Mouse (Mus musculus) central nervous system, embryonic 11.5 days (tissue): ENCODE results near the gene Ubxn7. TPM values are rescaled to one million over a fixed set of nuclear protein-coding genes. Genes with fewer than 3 reads are reported as not detected.

ENCODE experiments used
- polyA plus RNA-seq: library from polyadenylated mRNA; depleted of rRNA; stranded (reverse); fragments of >200 nt; gene quantifications from 2 replicates; pipeline ENCODE4 v1.2.3, GENCODE M21; 2012; rRNA removed

The Ubxn7 gene
- 17.5 and 29.2 TPM in 2 replicates for polyA plus RNA-seq

DNA sequence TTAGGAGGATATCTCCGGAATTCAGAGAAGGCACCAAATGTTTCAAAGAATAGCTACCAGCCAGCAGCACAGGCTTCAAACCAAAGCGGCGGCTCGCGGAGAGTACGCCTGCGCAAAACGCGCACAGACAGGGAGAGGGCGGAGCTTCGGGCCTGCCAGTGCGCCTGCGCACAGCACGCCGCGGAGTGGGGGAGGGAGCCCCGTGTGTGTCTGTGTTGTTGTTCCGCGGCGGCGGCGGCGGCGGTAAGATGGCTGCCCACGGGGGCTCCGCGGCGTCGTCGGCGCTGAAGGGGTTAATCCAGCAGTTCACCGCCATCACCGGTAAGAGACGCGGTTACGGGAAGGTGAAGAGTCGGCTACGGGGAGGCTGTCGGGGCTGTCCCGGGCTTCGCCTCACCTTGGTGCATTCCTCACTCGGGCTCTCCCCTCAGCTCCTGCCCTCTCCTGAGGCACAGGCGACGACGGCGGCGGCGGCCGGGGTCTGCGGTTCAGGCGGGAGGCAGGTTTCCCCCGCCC, at the start of gene Ubxn7:
Ubxn7 (plus strand) TSS at position 218 of the 516 bp plus-strand sequence.

DNA sequence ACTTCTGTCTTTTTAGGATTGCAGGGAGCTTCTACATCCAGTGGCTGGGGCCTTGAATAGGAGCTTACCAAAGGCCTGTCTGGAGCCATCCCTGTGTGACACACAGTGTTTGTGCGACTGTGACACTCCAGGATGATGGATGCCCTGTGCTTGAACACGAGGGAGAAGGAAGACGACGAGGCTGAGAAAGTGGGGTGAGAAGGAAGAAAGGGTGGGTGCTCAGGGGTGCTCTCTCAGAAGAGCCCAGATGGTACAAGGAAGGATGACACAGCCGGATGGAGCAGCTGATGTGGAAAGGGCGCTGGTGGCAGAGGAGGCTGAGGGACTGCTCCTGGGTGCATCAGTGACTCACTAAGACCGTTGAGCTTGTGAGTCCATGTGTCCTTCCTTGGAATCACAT, 68.2 kb downstream of the Ubxn7 start, which contains the start of gene Tm4sf19:
Tm4sf19 (plus strand) TSS at position 240 of the 400 bp plus-strand sequence.

DNA sequence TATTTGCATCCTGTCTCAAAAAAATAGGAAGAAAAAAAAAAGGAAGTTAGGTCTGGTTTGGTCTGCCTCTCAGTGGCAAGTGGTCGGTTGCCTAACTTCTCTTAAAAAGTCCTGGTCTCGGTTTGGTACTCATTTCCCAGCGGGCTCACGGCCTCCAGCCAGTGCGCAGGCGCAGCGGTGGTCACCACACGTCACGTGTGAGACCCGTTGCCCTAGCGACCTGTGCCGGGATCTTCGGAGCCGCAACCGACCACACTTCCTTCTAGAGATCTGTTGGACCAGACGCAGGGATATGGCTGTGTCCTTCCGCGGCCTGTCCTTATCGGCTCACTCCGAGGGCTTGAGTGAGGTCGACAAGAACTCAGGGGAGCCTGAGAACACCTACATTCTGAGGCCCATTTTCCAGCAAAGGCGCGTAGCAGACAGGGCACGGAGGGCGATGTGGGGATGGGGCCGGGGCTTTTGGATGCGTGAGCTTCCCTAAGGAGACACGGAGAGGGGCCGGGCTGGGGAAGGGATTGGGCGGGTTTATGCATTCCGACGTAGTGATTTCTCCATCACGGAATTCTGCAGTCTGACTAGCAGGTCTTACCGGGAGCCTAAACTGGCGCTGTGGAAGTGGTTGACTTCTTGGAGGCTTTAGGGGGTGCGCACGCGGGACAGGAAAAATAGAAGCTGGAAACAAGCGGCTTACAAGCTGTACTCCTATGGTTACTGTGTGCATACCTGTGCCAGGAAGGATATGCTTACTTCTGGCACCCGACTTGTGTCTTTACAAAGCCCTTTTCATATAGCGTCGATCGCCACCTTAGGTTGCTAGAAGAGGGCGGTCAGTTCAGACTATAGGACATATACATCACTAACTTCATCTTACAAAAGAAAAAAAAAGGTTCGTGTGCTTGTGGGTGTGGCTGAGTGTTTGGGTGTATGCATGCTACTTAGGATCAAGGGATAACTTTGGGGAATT, 87.7 kb downstream of the Ubxn7 start, which contains the start of gene Tctex1d2:
Tctex1d2 (plus strand) TSS at position 186 of the 967 bp plus-strand sequence.

DNA sequence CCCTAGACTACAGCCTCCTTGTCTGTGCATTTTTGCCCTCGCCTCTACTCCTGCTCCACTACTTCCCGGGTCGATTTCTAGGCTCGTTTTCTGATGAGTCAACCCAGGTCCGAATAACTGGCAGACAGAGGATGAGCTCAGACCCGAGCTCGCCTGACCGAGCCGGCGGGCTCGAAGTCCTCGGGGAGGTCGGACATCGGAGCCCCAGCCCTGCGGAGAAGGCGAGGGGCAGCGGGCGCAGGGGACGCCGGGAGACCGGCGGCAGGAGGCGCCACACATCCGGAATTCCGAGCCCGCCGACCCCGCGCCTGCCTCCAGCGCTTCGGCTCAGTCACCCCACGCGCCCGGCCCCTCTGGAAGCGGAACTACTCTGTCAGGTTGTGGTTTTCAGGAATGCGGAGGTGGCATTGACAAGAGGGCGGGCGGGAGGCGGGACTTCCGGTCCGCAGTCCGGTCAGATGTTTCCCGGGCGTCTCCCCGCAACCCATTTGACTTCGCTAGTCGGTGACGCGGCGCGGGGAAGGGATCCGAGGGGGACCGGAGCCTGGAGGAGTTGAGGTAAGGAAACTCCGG, 98.5 kb downstream of the Ubxn7 start, which contains the start of gene Pcyt1a:
Pcyt1a (plus strand) TSS at position 448 of the 573 bp plus-strand sequence.

Other genes with a start within 250 kb of the Ubxn7 start
- gene Pigx, start 232.5 kb upstream of the Ubxn7 start, polyA plus RNA-seq: 67.3 and 89.2 TPM in 2 replicates
- gene Cep19, start 232.5 kb upstream of the Ubxn7 start, polyA plus RNA-seq: 22.9 and 23.2 TPM in 2 replicates
- gene Nrros, start 166.7 kb upstream of the Ubxn7 start, polyA plus RNA-seq: 5.6 and 6.2 TPM in 2 replicates
- gene Bex6, start 152.4 kb upstream of the Ubxn7 start, polyA plus RNA-seq: 0.17 TPM in 1 of 2 replicates, not detected in the other
- gene Fbxo45, start 85.1 kb upstream of the Ubxn7 start, polyA plus RNA-seq: 19.1 and 20.0 TPM in 2 replicates
- 13.8 and 20.1 TPM in 2 replicates for gene Wdr53, start 85.0 kb upstream of the Ubxn7 start, polyA plus RNA-seq
- not detected in 2 replicates for gene Smco1, start 60.8 kb upstream of the Ubxn7 start, polyA plus RNA-seq
- 25.1 and 35.4 TPM in 2 replicates for gene Rnf168, start 54.8 kb upstream of the Ubxn7 start, polyA plus RNA-seq
- gene Tm4sf19, start 68.2 kb downstream of the Ubxn7 start, polyA plus RNA-seq: 0.29 TPM in 1 of 2 replicates, not detected in the other
- 15.7 and 21.7 TPM in 2 replicates for gene Tctex1d2, start 87.4 kb downstream of the Ubxn7 start, polyA plus RNA-seq
- gene Pcyt1a, start 98.7 kb downstream of the Ubxn7 start, polyA plus RNA-seq: 26.1 and 36.6 TPM in 2 replicates
- 0.07 and 0.15 TPM in 2 replicates for gene Slc51a, start 155.6 kb downstream of the Ubxn7 start, polyA plus RNA-seq
- not detected in 2 replicates for gene Zdhhc19, start 164.0 kb downstream of the Ubxn7 start, polyA plus RNA-seq